Mouse (Mus musculus): ENCODE data around the gene Gm43191.

DNA sequence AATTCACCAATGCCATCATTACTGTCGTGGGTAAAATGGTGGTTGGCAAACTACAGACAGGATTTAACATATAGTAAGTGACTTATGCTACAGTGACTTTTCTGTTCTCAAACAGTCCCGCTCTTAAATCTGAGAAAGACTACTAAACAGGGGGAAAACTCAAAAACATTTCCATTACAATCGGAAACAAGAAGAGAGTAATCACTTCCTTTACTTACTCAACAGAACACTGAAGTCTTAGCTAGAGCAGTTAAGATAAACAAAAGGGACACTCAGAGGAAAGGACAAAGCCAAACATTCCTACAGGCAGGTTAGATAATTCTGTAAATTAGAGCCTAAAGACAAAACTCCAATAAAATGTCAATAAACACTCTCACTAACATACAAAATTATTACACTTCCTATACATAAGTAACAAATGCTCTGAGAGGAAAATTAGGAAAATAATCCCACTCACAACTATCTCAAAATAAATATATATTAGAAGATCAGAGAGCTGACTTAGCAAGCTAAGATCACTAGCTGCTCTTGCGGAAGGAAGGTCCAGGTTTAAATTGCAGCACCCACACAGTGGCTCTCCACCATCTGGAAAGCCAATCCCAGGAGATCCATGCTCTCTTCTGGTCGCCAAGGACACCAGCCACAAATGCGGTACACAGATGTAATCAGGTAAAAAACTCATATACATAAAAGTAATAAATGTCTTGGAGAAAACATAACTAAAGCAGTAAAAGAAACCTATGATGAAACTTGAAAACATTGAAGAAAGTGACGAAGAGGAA lies 24.7 kb downstream of the Gm43191 start:
- TF ChIP-seq CTCF (IDR thresholded peaks at IDR 0.05; ENCODE audit: low read depth): no peak
- no peak for TF ChIP-seq EP300 (optimal IDR thresholded peaks at IDR 0.05)

Measured in stomach, postnatal 0 days (tissue).